Mouse (Mus musculus): ENCODE measurements around the gene Zfp526. TPM values are rescaled to one million over a fixed set of nuclear protein-coding genes. Genes with fewer than 3 reads are reported as not detected.
A peak's percentile ranks its signal among the peaks of the same experiment; 100 is the strongest.

Zfp526 gene
- polyA plus RNA-seq, 1 experiment: 6.5 TPM

GRCm38 (mm10) chr7:25179606-25180161 lies 41.5 kb upstream of the Zfp526 start, which contains the start of gene Pou2f2:
TSS of gene Pou2f2 (minus strand) at chr7:25179726.
- H3K9ac ChIP-seq (ENCODE audit: low read depth, poor library complexity, severe bottlenecking): peak within 1 kb of the TSS; percentile 68
- H3K4me1 ChIP-seq (ENCODE audit: control insufficient read depth, insufficient read depth, low read length): peaks cover 3% of the 10 kb centered on the region
- TF ChIP-seq CTCF (IDR thresholded peaks at IDR 0.05; ENCODE audit: low read depth, low read length) (peak; percentile 13), EP300 (IDR thresholded peaks at IDR 0.05; ENCODE audit: insufficient read depth, low read depth, low read length) (no peak), POLR2A (IDR thresholded peaks at IDR 0.05; ENCODE audit: insufficient read depth, low read length) (no peak)
- H3K27ac ChIP-seq (ENCODE audit: insufficient read depth, low read length): no peak within 1 kb of the TSS
- peak within 1 kb of the TSS; percentile 41 for H3K4me3 ChIP-seq (ENCODE audit: low read depth, low read length)
- H3K27me3 ChIP-seq (ENCODE audit: control insufficient read depth, insufficient read depth, low read length, poor library complexity, severe bottlenecking): peaks cover 19% of the 10 kb centered on the region
- H3K9me3 ChIP-seq (replicated peaks; ENCODE audit: control insufficient read depth, insufficient read depth, low read length, poor library complexity, severe bottlenecking): no peaks in the 10 kb centered on the region
- H3K36me3 ChIP-seq (ENCODE audit: control insufficient read depth, insufficient read depth, low read length, poor library complexity, severe bottlenecking): no peaks in the 10 kb centered on the region

- Histone ChIP-seq H3K9me3 (replicated peaks; ENCODE audit: control insufficient read depth, insufficient read depth, low read length, poor library complexity, severe bottlenecking) (no peaks in the 10 kb centered on the region), H3K4me1 (ENCODE audit: control insufficient read depth, insufficient read depth, low read length) (peaks cover 3% of the 10 kb centered on the region), H3K4me3 (ENCODE audit: low read depth, low read length) (no peak overlapping the region)
These were observed 40.7 kb upstream of the Zfp526 start for GRCm38 (mm10) chr7:25180512-25180911.

GRCm38 (mm10) chr7:25181331-25181790 lies 39.9 kb upstream of the Zfp526 start:
- no peaks in the 10 kb centered on the region for H3K9me3 ChIP-seq (replicated peaks; ENCODE audit: control insufficient read depth, insufficient read depth, low read length, poor library complexity, severe bottlenecking)
- H3K27ac ChIP-seq (ENCODE audit: insufficient read depth, low read length): no peak overlapping the region
- peaks cover 19% of the 10 kb centered on the region for H3K27me3 ChIP-seq (ENCODE audit: control insufficient read depth, insufficient read depth, low read length, poor library complexity, severe bottlenecking)
- H3K4me3 ChIP-seq (ENCODE audit: low read depth, low read length): peak overlapping the region; percentile 7
- peaks cover 3% of the 10 kb centered on the region for H3K4me1 ChIP-seq (ENCODE audit: control insufficient read depth, insufficient read depth, low read length)
- no peaks in the 10 kb centered on the region for H3K36me3 ChIP-seq (ENCODE audit: control insufficient read depth, insufficient read depth, low read length, poor library complexity, severe bottlenecking)
- H3K9ac ChIP-seq (ENCODE audit: low read depth, poor library complexity, severe bottlenecking): 0 out of 2 replicates have a peak overlapping the region, but pooled peaks have one; percentile 20
- TF ChIP-seq POLR2A (IDR thresholded peaks at IDR 0.05; ENCODE audit: insufficient read depth, low read length) (no peak), CTCF (IDR thresholded peaks at IDR 0.05; ENCODE audit: low read depth, low read length) (peak; percentile 57), EP300 (IDR thresholded peaks at IDR 0.05; ENCODE audit: insufficient read depth, low read depth, low read length) (no peak)

More at GRCm38 (mm10) chr7:25180512-25180911, 40.7 kb upstream of the Zfp526 start:
- H3K9ac ChIP-seq (ENCODE audit: low read depth, poor library complexity, severe bottlenecking): no peak overlapping the region
- no peak overlapping the region for H3K27ac ChIP-seq (ENCODE audit: insufficient read depth, low read length)
- TF ChIP-seq CTCF (IDR thresholded peaks at IDR 0.05; ENCODE audit: low read depth, low read length): no peak
- TF ChIP-seq EP300 (IDR thresholded peaks at IDR 0.05; ENCODE audit: insufficient read depth, low read depth, low read length): no peak
- TF ChIP-seq POLR2A (IDR thresholded peaks at IDR 0.05; ENCODE audit: insufficient read depth, low read length): no peak
- H3K27me3 ChIP-seq (ENCODE audit: control insufficient read depth, insufficient read depth, low read length, poor library complexity, severe bottlenecking): peaks cover 19% of the 10 kb centered on the region
- H3K36me3 ChIP-seq (ENCODE audit: control insufficient read depth, insufficient read depth, low read length, poor library complexity, severe bottlenecking): no peaks in the 10 kb centered on the region

GRCm38 (mm10) chr7:25181814-25182213 lies 39.4 kb upstream of the Zfp526 start:
- Histone ChIP-seq H3K9ac (ENCODE audit: low read depth, poor library complexity, severe bottlenecking) (0 out of 2 replicates have a peak overlapping the region, but pooled peaks have one; percentile 20), H3K4me1 (ENCODE audit: control insufficient read depth, insufficient read depth, low read length) (peaks cover 3% of the 10 kb centered on the region), H3K9me3 (replicated peaks; ENCODE audit: control insufficient read depth, insufficient read depth, low read length, poor library complexity, severe bottlenecking) (no peaks in the 10 kb centered on the region), H3K36me3 (ENCODE audit: control insufficient read depth, insufficient read depth, low read length, poor library complexity, severe bottlenecking) (no peaks in the 10 kb centered on the region), H3K27ac (ENCODE audit: insufficient read depth, low read length) (no peak overlapping the region), H3K4me3 (ENCODE audit: low read depth, low read length) (peak overlapping the region; percentile 7), H3K27me3 (ENCODE audit: control insufficient read depth, insufficient read depth, low read length, poor library complexity, severe bottlenecking) (peaks cover 19% of the 10 kb centered on the region)
- TF ChIP-seq CTCF (IDR thresholded peaks at IDR 0.05; ENCODE audit: low read depth, low read length): no peak

- Histone ChIP-seq H3K9me3 (replicated peaks; ENCODE audit: control insufficient read depth, insufficient read depth, low read length, poor library complexity, severe bottlenecking) (no peaks in the 10 kb centered on the region), H3K36me3 (ENCODE audit: control insufficient read depth, insufficient read depth, low read length, poor library complexity, severe bottlenecking) (no peaks in the 10 kb centered on the region), H3K4me3 (ENCODE audit: low read depth, low read length) (no peak overlapping the region), H3K9ac (ENCODE audit: low read depth, poor library complexity, severe bottlenecking) (no peak overlapping the region), H3K4me1 (ENCODE audit: control insufficient read depth, insufficient read depth, low read length) (peaks cover 4% of the 10 kb centered on the region), H3K27ac (ENCODE audit: insufficient read depth, low read length) (no peak overlapping the region), H3K27me3 (ENCODE audit: control insufficient read depth, insufficient read depth, low read length, poor library complexity, severe bottlenecking) (peaks cover 4% of the 10 kb centered on the region)
- TF ChIP-seq CTCF (IDR thresholded peaks at IDR 0.05; ENCODE audit: low read depth, low read length) (no peak), POLR2A (IDR thresholded peaks at IDR 0.05; ENCODE audit: insufficient read depth, low read length) (no peak), EP300 (IDR thresholded peaks at IDR 0.05; ENCODE audit: insufficient read depth, low read depth, low read length) (no peak)
These were observed 37.1 kb upstream of the Zfp526 start for GRCm38 (mm10) chr7:25184091-25184490.

Data from ES-Bruce4 (cell line).